Mouse (Mus musculus): ENCODE data around the gene Chn1. TPM values are rescaled to one million over a fixed set of nuclear protein-coding genes. Genes with fewer than 3 reads are reported as not detected.

Chn1 gene
- polyA plus RNA-seq, 1 experiment: 23.7 TPM

DNA sequence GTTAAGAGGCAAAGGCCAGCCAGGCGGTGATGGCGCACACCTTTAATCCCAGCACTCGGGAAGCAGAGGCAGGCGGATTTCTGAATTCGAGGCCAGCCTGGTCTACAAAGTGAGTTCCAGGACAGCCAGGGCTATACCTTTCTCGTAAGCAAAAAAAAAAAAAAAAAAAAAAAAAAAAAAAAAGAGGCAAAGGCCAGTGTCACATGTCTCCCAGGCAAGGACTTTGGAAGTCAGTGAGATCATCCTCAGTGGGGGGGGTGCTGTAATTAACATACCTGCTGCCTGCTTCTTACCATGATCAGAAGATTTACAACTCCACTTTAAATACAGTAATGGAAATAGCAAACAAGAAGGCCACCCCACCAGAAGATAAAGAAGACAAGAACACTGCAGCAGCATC lies 137.5 kb downstream of the Chn1 start:
- H3K36me3 ChIP-seq (ENCODE audit: control insufficient read depth, insufficient read depth, low read length): no peaks in the 10 kb centered on the region
- no peaks in the 10 kb centered on the region for H3K27me3 ChIP-seq (replicated peaks; ENCODE audit: control insufficient read depth, insufficient read depth, low read length)
- 79% methylated on average over 6 of the region's 6 CpGs for WGBS
- TF ChIP-seq POLR2A (IDR thresholded peaks at IDR 0.05; ENCODE audit: low read depth, low read length) (no peak), CTCF (conservative IDR thresholded peaks at IDR 0.05; ENCODE audit: insufficient read depth, insufficient read length, low read depth, low read length) (no peak)
- no peaks in the 10 kb centered on the region for H3K4me1 ChIP-seq (ENCODE audit: control insufficient read depth, insufficient read depth, low read length)
- no peak overlapping the region for H3K4me3 ChIP-seq (ENCODE audit: insufficient read depth, low read depth, low read length)
- DNase-seq: peak; percentile 43
- no peak overlapping the region for H3K27ac ChIP-seq (ENCODE audit: insufficient read depth, low read depth, low read length)

DNA sequence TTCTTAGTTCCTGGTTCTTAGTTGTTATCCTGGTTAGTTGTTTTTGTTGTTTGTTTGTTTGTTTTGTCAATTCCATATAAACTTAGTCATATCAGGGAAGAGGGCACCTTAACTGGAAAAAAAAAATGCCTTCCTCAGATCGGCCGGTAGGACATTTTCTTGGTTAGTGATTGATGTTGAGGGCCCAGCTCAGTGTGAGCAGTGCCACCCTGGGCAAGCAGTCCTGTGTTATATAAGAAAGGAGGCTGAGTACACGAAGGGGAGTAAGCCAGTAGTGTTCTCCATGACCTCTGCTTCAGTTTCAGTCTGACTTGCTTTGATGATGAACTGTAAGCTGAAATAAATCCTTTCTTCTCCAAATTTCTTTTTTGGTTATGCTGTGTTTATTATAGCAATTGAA lies 138.8 kb downstream of the Chn1 start:
- 33% methylated on average over 3 of the region's 3 CpGs for WGBS
- Histone ChIP-seq H3K27me3 (replicated peaks; ENCODE audit: control insufficient read depth, insufficient read depth, low read length) (no peaks in the 10 kb centered on the region), H3K4me1 (ENCODE audit: control insufficient read depth, insufficient read depth, low read length) (no peaks in the 10 kb centered on the region), H3K4me3 (ENCODE audit: insufficient read depth, low read depth, low read length) (no peak overlapping the region), H3K36me3 (ENCODE audit: control insufficient read depth, insufficient read depth, low read length) (no peaks in the 10 kb centered on the region), H3K27ac (ENCODE audit: insufficient read depth, low read depth, low read length) (no peak overlapping the region)
- DNase-seq: peak; percentile 51
- TF ChIP-seq CTCF (conservative IDR thresholded peaks at IDR 0.05; ENCODE audit: insufficient read depth, insufficient read length, low read depth, low read length): no peak
- TF ChIP-seq POLR2A (IDR thresholded peaks at IDR 0.05; ENCODE audit: low read depth, low read length): no peak

DNA sequence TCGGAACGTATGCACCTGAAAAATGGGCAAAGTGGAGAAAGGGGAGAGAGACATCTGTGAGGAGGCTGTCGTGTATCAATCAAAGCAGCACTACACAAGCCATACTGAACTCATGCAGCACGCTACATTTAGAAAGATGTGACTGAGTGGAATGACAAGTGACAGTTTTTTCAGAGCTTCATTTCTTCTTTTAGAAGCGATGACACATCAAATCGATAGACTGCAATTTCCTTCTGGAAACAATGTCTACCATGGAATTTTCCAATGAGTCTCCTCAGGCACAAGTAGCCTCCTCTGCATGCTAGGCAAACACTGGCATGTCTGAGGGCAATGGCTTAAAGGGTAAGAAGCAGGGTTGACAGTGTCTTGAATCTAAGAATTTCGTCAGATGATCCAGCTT lies 143.3 kb downstream of the Chn1 start:
- TF ChIP-seq POLR2A (IDR thresholded peaks at IDR 0.05; ENCODE audit: low read depth, low read length) (no peak), CTCF (conservative IDR thresholded peaks at IDR 0.05; ENCODE audit: insufficient read depth, insufficient read length, low read depth, low read length) (no peak)
- no peak for DNase-seq
- H3K4me1 ChIP-seq (ENCODE audit: control insufficient read depth, insufficient read depth, low read length): no peaks in the 10 kb centered on the region
- no peak overlapping the region for H3K27ac ChIP-seq (ENCODE audit: insufficient read depth, low read depth, low read length)
- H3K4me3 ChIP-seq (ENCODE audit: insufficient read depth, low read depth, low read length): no peak overlapping the region
- WGBS: 90% methylated on average over 7 of the region's 7 CpGs
- no peaks in the 10 kb centered on the region for H3K36me3 ChIP-seq (ENCODE audit: control insufficient read depth, insufficient read depth, low read length)
- no peaks in the 10 kb centered on the region for H3K27me3 ChIP-seq (replicated peaks; ENCODE audit: control insufficient read depth, insufficient read depth, low read length)

DNA sequence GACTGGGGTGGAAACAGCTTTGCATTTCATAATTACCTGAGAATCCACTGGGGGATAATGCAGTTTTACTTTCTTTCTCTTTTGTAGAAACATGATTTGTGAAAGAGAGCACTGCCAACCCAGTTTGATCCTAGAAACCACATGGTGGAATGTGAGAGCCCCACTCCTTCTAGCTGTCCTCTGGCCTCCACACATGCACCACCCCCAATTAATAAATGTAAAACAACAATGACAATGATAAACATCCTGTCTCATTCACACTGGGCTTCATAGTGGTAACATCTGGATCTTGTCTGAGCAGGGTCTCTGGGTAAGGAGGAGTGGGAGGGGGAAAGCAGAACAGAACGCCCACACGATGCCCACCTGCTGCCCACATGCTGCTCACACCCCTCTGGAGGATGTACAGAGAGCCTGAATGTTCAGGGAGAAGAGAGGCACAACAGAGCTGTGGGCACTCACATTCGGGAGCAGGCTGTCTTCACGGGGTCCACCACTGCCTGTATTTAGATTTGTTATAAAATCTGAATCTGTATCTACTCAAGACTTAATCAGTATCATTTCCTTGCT lies 156.6 kb downstream of the Chn1 start:
- no peak overlapping the region for H3K27ac ChIP-seq (ENCODE audit: insufficient read depth, low read depth, low read length)

DNA sequence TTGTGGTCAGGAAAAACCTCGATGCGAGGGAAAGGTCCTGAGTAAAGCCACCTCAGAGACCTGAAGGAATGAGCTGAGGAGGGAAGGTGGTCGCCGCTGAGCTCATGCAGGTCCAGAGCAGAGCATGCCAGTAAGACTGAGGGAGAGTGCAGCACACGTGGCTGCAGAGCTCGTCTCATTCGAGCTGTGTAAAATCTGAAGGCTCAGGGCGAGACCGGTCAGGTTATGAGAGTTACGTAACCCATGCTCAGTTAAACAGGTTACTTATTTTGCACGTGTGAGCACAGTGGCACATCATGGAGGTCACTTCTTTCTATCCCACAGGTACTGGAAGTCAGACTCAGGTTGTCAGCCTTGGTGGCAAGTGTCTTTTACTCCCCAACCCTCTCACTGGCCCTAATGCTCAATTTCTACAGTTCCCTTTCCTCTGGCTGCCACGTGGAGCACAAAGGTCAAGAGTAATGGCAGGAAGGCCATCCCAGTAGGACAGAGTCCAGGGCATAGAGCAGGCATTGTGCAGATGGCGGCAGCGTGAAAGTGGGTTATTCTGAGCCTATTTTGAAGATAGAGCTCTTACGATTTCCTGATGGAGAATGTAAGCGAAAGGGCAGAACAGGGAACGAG lies 158.6 kb downstream of the Chn1 start:
- DNase-seq: peak; percentile 85
- Histone ChIP-seq H3K27me3 (replicated peaks; ENCODE audit: control insufficient read depth, insufficient read depth, low read length) (no peaks in the 10 kb centered on the region), H3K36me3 (ENCODE audit: control insufficient read depth, insufficient read depth, low read length) (no peaks in the 10 kb centered on the region), H3K4me3 (ENCODE audit: insufficient read depth, low read depth, low read length) (no peak overlapping the region), H3K27ac (ENCODE audit: insufficient read depth, low read depth, low read length) (peak overlapping the region; percentile 33; the same call in 1 of the 2 replicates), H3K4me1 (ENCODE audit: control insufficient read depth, insufficient read depth, low read length) (peaks cover 11% of the 10 kb centered on the region)
- TF ChIP-seq CTCF (conservative IDR thresholded peaks at IDR 0.05; ENCODE audit: insufficient read depth, insufficient read length, low read depth, low read length) (no peak), POLR2A (IDR thresholded peaks at IDR 0.05; ENCODE audit: low read depth, low read length) (no peak)
- WGBS: 57% methylated on average over 17 of the region's 17 CpGs

More for the DNA sequence above, 156.6 kb downstream of the Chn1 start:
- DNase-seq: no peak
- WGBS: 57% methylated on average over 4 of the region's 4 CpGs
- no peaks in the 10 kb centered on the region for H3K27me3 ChIP-seq (replicated peaks; ENCODE audit: control insufficient read depth, insufficient read depth, low read length)
- TF ChIP-seq POLR2A (IDR thresholded peaks at IDR 0.05; ENCODE audit: low read depth, low read length): no peak
- TF ChIP-seq CTCF (conservative IDR thresholded peaks at IDR 0.05; ENCODE audit: insufficient read depth, insufficient read length, low read depth, low read length): no peak
- H3K4me3 ChIP-seq (ENCODE audit: insufficient read depth, low read depth, low read length): no peak overlapping the region
- H3K4me1 ChIP-seq (ENCODE audit: control insufficient read depth, insufficient read depth, low read length): peaks cover 11% of the 10 kb centered on the region
- no peaks in the 10 kb centered on the region for H3K36me3 ChIP-seq (ENCODE audit: control insufficient read depth, insufficient read depth, low read length)

DNA sequence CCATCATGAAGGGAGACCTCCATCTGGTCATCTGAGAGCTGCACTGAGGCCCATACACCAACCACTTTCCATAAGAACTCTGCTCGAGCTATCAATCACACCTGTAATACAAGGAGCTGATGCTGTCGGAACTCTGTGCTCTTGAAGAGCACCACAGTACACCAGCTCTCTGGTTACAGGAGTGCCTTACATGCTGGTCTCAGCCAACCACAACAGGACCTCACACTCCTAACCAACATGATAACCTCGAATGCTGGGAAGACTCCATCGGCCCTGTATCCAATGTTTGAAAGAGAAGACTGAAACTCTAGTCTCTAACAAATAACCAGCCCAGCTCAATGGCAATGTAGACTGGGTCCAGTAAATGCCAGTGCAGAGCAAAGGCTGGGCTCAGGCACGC lies 159.7 kb downstream of the Chn1 start:
- Histone ChIP-seq H3K27ac (ENCODE audit: insufficient read depth, low read depth, low read length) (no peak overlapping the region), H3K36me3 (ENCODE audit: control insufficient read depth, insufficient read depth, low read length) (no peaks in the 10 kb centered on the region), H3K27me3 (replicated peaks; ENCODE audit: control insufficient read depth, insufficient read depth, low read length) (no peaks in the 10 kb centered on the region), H3K4me3 (ENCODE audit: insufficient read depth, low read depth, low read length) (no peak overlapping the region), H3K4me1 (ENCODE audit: control insufficient read depth, insufficient read depth, low read length) (peaks cover 11% of the 10 kb centered on the region)
- no peak for TF ChIP-seq POLR2A (IDR thresholded peaks at IDR 0.05; ENCODE audit: low read depth, low read length)
- TF ChIP-seq CTCF (conservative IDR thresholded peaks at IDR 0.05; ENCODE audit: insufficient read depth, insufficient read length, low read depth, low read length): no peak
- WGBS: 88% methylated on average over 5 of the region's 5 CpGs
- no peak for DNase-seq

DNA sequence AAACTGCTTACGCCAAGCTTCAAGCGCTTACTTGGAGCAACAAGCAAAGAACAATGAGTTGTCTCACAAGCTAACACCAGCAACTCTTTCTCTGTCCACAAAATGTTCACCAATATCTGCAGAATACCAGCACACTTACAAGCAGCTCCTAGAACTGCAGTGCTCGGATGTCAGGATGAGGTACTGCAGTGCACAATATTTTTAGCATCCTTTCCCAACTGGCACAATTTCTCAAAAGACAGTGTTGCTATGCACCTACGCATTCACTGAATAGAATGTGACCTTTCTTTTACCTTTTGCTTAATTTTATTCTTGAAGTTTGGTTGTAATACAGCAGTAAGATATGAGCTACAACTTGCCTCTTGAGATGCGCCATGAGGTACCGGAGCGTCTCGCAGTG lies 160.8 kb downstream of the Chn1 start:
- Histone ChIP-seq H3K4me1 (ENCODE audit: control insufficient read depth, insufficient read depth, low read length) (peaks cover 16% of the 10 kb centered on the region), H3K27me3 (replicated peaks; ENCODE audit: control insufficient read depth, insufficient read depth, low read length) (no peaks in the 10 kb centered on the region), H3K36me3 (ENCODE audit: control insufficient read depth, insufficient read depth, low read length) (no peaks in the 10 kb centered on the region), H3K27ac (ENCODE audit: insufficient read depth, low read depth, low read length) (no peak overlapping the region), H3K4me3 (ENCODE audit: insufficient read depth, low read depth, low read length) (no peak overlapping the region)
- DNase-seq: no peak
- WGBS: 97% methylated on average over 8 of the region's 8 CpGs
- TF ChIP-seq POLR2A (IDR thresholded peaks at IDR 0.05; ENCODE audit: low read depth, low read length) (no peak), CTCF (conservative IDR thresholded peaks at IDR 0.05; ENCODE audit: insufficient read depth, insufficient read length, low read depth, low read length) (no peak)

Data from kidney, adult 2 months (tissue).